Mouse (Mus musculus) ES-Bruce4 (cell line): ENCODE measurements around the gene Vopp1.

Experiments
- CTCF ChIP-seq: IDR thresholded peaks from one replicate; pipeline ENCODE4 v1.8.1; 2011; ENCODE audit warnings: low read depth, low read length
- EP300 ChIP-seq: IDR thresholded peaks from 2 replicates; pipeline ENCODE4 v1.6.1; 2011; ENCODE audit warnings: low read depth, low read length; ENCODE audit not compliant: insufficient read depth
- POLR2A ChIP-seq: IDR thresholded peaks from one replicate; pipeline ENCODE4 v1.8.1; 2011; ENCODE audit warnings: low read length; ENCODE audit not compliant: insufficient read depth

DNA sequence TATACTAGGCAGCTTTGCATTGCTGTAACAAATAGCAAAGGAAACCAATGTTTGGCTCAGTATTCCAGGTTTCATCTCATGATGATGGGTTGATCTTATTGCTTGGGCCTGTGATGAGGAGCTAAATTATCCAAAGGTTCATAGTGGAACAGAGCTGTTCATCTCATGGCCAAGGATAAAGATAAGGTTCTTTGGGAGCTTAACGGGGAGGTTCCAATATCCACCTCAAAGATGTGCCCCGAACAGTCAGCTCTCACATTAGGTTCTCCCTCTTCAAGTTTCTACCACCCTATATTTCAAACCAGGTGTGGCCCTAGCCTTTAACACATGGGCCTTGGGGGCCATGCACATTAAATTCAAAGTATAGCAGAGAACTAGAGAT lies 79.2 kb downstream of the Vopp1 start:
- TF ChIP-seq CTCF (no peak), POLR2A (no peak), EP300 (no peak)
